Mouse (Mus musculus): ENCODE results near the gene Rarg. TPM values are rescaled to one million over a fixed set of nuclear protein-coding genes. Genes with fewer than 3 reads are reported as not detected.

The Rarg gene
- polyA plus RNA-seq, 1 experiment from 2014 or later, result 121 TPM

DNA sequence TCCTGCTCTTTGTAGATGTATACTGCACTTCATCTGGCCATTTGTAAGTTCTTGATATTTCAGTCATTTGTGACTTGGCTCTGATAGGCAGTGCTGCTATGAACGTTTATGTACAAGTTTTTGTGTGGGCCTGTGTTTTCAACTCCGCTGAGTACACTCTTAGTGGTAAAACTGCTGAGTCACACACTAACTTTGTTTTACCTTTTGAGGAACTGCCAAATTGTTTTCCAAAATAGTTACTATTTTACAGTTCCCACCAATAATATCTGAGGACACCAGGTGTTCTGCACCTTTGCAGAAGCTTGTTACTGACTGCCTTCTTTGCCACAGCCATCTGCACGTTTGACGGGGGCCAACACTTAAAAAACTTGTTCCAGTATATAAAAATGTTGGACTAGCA, 62.9 kb downstream of the Rarg start:
- Histone ChIP-seq H3K4me3 (no peak overlapping the region), H3K27me3 (no peaks in the 10 kb centered on the region), H3K9ac (no peak overlapping the region), H3K9me3 (no peaks in the 10 kb centered on the region), H3K4me1 (peaks cover 5% of the 10 kb centered on the region; the same call in 1 of the 2 replicates), H3K36me3 (no peaks in the 10 kb centered on the region), H3K4me2 (replicated peaks) (no peak overlapping the region), H3K27ac (no peak overlapping the region)
- 81% methylated on average over 4 of the region's 4 CpGs for WGBS
- no peak for ATAC-seq (ENCODE audit: insufficient number of reproducible peaks, insufficient read depth, low FRiP score, low TSS enrichment)

DNA sequence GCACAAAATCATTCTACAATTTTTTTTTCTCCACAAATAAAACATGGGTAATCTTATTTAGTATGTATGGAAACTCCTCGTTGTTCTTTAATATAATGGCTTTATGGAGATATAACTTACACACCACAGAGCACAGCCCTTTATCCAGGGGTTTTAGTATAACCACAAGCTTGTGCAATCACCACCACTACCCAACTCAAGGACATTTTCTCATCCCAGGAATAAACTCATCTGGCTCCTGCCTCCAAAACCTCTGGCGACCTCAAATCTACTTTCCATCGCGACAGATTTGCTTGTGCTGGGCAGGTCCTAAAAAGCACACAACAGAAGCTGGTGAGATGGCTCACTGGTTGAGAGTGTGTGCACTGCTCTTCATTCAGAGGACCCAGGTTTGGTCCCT, 63.7 kb downstream of the Rarg start:
- WGBS, result 86% methylated on average over 4 of the region's 4 CpGs
- no peak for ATAC-seq (ENCODE audit: insufficient number of reproducible peaks, insufficient read depth, low FRiP score, low TSS enrichment)
- H3K36me3 ChIP-seq, result no peaks in the 10 kb centered on the region
- H3K9ac ChIP-seq, result no peak overlapping the region
- no peak overlapping the region for H3K4me2 ChIP-seq (replicated peaks)
- no peaks in the 10 kb centered on the region for H3K27me3 ChIP-seq
- H3K4me3 ChIP-seq, result no peak overlapping the region
- no peak overlapping the region for H3K27ac ChIP-seq
- H3K4me1 ChIP-seq, result peaks cover 5% of the 10 kb centered on the region; the same call in 1 of the 2 replicates
- no peaks in the 10 kb centered on the region for H3K9me3 ChIP-seq

DNA sequence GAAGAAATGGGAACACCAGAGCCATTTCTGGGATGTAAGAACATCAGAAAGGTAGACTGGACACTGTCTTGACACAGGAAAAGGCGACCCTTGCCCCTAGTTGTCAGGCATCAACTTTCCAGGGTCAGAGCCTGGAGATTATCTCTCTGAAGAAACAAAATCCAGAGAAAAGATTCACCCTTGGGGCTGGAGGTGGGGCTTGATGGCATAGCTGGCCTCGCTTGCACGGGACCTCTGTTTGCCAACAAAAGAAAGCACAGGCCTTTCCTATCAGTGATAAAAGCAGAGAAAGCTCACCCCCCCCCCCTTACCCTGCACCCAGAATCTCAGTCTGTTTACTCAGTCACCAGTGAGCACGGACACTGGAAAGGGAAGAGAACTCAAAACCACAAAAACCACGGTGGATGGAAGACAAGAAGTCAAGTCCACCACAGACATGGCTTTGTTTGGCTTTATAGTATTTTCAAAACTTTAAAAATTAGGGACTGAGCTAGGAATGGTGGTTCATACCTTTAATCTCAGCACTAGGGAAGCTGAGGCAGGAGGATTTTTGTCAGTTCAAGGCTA, 64.4 kb downstream of the Rarg start:
- no peak for ATAC-seq (ENCODE audit: insufficient number of reproducible peaks, insufficient read depth, low FRiP score, low TSS enrichment)

DNA sequence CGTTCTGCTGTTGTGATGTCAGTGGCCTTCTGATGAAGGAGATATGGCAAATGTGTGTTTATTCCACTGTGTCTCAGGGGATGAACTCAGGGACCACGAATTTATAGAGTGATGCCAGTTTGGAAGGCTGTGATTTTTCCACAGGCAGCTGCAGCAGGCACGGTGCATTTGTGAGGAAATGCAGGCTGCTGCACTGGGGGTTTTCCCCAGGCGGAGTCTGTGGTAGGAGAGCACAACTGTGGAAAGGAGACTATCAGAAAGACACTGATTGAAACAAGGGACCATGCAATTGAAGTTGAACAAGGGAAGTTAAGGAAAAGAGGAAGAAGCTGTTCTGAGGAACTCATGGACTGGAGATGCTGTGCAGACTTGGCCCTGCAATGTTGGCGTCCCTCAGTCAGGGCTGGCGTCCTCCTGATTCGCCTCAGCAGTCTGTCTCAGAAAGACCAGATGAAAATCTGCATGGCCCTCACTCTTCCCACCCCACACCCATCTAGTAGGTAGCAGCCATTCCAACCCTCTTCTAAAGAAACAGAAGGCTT, 65.0 kb downstream of the Rarg start:
- Histone ChIP-seq H3K4me2 (replicated peaks) (no peak overlapping the region), H3K9me3 (no peaks in the 10 kb centered on the region), H3K27ac (peak overlapping the region; percentile 17; the same call in 1 of the 2 replicates), H3K9ac (no peak overlapping the region), H3K4me1 (peaks cover 5% of the 10 kb centered on the region; the same call in 1 of the 2 replicates), H3K4me3 (no peak overlapping the region), H3K36me3 (0 out of 2 replicates have a peak, but pooled peaks cover 8% of the 10 kb centered on the region), H3K27me3 (no peaks in the 10 kb centered on the region)
- no peak for ATAC-seq (ENCODE audit: insufficient number of reproducible peaks, insufficient read depth, low FRiP score, low TSS enrichment)
- 72% methylated on average over 7 of the region's 7 CpGs for WGBS

More for the DNA sequence above, 64.4 kb downstream of the Rarg start:
- peaks cover 5% of the 10 kb centered on the region; the same call in 1 of the 2 replicates for H3K4me1 ChIP-seq
- no peak overlapping the region for H3K4me2 ChIP-seq (replicated peaks)
- no peak overlapping the region for H3K4me3 ChIP-seq
- 44% methylated on average over 5 of the region's 5 CpGs for WGBS
- H3K27ac ChIP-seq, result peak overlapping the region; percentile 17; the same call in 1 of the 2 replicates
- 0 out of 2 replicates have a peak, but pooled peaks cover 7% of the 10 kb centered on the region for H3K36me3 ChIP-seq
- no peaks in the 10 kb centered on the region for H3K9me3 ChIP-seq
- no peaks in the 10 kb centered on the region for H3K27me3 ChIP-seq
- no peak overlapping the region for H3K9ac ChIP-seq

DNA sequence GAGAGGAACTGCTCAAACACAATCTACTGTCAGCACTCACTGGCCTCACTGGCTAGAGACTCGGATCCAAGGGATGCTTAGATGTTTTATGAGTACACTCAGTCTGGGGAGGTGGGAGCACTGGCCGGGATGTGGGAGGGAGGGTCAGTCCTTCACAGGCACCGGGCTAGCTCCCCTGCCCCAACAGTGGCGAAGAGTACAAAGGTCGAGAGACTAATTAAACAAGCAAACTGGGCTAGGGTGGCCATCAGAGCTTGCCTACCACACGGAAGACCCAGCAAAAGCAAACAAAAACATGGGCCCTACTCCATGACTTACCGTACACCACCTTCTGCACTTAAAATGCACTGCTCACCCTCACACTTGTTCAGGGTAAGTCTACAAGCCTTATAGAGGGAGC, 65.6 kb downstream of the Rarg start:
- no peak overlapping the region for H3K9ac ChIP-seq
- H3K27ac ChIP-seq, result no peak overlapping the region
- H3K4me3 ChIP-seq, result no peak overlapping the region
- 0 out of 2 replicates have a peak, but pooled peaks cover 11% of the 10 kb centered on the region for H3K36me3 ChIP-seq
- no peak for ATAC-seq (ENCODE audit: insufficient number of reproducible peaks, insufficient read depth, low FRiP score, low TSS enrichment)
- no peak overlapping the region for H3K4me2 ChIP-seq (replicated peaks)
- 61% methylated on average over 7 of the region's 7 CpGs for WGBS
- peaks cover 5% of the 10 kb centered on the region; the same call in 1 of the 2 replicates for H3K4me1 ChIP-seq
- H3K27me3 ChIP-seq, result no peaks in the 10 kb centered on the region
- no peaks in the 10 kb centered on the region for H3K9me3 ChIP-seq

DNA sequence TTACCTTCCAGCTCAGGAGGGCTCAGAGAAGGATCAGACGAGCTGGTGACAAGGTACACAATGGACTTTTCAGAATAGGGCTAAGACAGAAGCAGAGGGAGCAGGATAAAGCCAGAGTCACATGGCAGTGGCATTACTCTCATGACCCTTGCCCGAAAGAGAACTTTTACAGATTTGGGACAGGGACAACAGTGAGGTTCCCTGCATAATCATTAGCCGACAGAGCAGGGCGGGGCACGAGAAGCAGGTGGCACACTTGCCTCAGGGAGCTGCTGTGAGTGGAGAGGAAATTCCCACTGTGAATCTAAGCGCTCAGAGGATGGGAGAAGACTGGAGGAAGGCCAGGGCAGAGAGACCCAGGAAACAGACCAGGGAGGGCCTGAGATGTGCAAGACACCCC, 68.4 kb downstream of the Rarg start:
- no peaks in the 10 kb centered on the region for H3K27me3 ChIP-seq
- H3K4me3 ChIP-seq, result no peak overlapping the region
- H3K9me3 ChIP-seq, result no peaks in the 10 kb centered on the region
- no peak overlapping the region for H3K4me2 ChIP-seq (replicated peaks)
- H3K36me3 ChIP-seq, result peaks cover 33% of the 10 kb centered on the region
- H3K4me1 ChIP-seq, result peaks cover 5% of the 10 kb centered on the region; the same call in 1 of the 2 replicates
- H3K9ac ChIP-seq, result no peak overlapping the region
- WGBS, result 66% methylated on average over 6 of the region's 6 CpGs
- ATAC-seq (ENCODE audit: insufficient number of reproducible peaks, insufficient read depth, low FRiP score, low TSS enrichment), result no peak
- no peak overlapping the region for H3K27ac ChIP-seq

DNA sequence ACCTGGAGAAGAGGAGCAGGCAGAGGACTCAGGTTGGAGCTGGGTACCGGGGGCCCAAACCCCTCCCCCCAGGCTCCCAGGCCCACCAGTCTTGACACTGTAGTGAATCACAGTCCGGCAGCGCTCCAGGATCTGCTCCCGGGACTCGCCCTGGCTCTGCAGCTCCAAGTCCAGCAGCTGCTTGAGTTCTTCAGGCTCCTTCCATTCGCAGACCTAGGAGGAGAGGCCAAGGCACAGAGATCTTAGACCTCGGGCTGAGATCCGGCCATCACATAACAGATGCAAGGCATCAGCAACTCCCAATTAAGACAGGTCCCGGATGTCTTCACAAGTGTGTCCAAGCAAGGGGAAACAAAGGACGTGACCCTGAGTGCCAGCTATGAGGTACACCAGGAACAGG, 69.2 kb downstream of the Rarg start:
- Histone ChIP-seq H3K27me3 (no peaks in the 10 kb centered on the region), H3K4me1 (peaks cover 5% of the 10 kb centered on the region; the same call in 1 of the 2 replicates), H3K4me3 (no peak overlapping the region), H3K4me2 (replicated peaks) (no peak overlapping the region), H3K9ac (no peak overlapping the region), H3K36me3 (peaks cover 40% of the 10 kb centered on the region), H3K9me3 (no peaks in the 10 kb centered on the region), H3K27ac (no peak overlapping the region; the same call in 1 of the 2 replicates)
- WGBS, result 87% methylated on average over 10 of the region's 10 CpGs
- ATAC-seq (ENCODE audit: insufficient number of reproducible peaks, insufficient read depth, low FRiP score, low TSS enrichment), result no peak

DNA sequence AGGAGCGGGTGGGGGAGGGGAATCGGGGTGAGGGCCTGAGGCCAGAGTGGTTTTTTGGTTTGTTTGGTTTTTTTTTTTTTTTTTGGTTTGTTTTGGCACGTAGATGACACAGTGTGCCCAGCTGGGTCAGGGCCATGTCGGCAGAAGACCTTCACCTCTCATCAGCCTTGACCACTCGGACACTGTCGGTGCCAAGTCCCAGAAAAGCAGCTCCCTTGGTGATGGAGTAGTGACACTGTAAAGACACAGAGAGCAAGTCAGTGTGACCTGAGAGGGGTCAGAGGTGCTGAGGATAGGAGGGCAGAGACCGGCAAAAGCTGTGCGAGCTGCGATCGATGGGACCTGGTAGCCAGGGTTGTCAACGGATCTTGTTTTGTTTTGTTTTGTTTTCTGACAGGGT, 71.1 kb downstream of the Rarg start:
- Histone ChIP-seq H3K27ac (no peak overlapping the region), H3K4me1 (no peaks in the 10 kb centered on the region), H3K9ac (no peak overlapping the region), H3K4me2 (replicated peaks) (no peak overlapping the region), H3K36me3 (peaks cover 42% of the 10 kb centered on the region), H3K4me3 (no peak overlapping the region), H3K27me3 (no peaks in the 10 kb centered on the region), H3K9me3 (no peaks in the 10 kb centered on the region)
- ATAC-seq (ENCODE audit: insufficient number of reproducible peaks, insufficient read depth, low FRiP score, low TSS enrichment), result no peak
- 74% methylated on average over 11 of the region's 11 CpGs for WGBS

Other genes starting within 250 kb of the Rarg start
- gene Krt18, start 229.3 kb downstream of the Rarg start, polyA plus RNA-seq (2016; fragmentation: Nextera tagmentation; extraction: Ambion mirVana), result 47.5 and 50.6 TPM in 2 replicates
- 113 and 120 TPM in 2 replicates for gene Eif4b, start 183.7 kb downstream of the Rarg start, polyA plus RNA-seq (2016; fragmentation: Nextera tagmentation; extraction: Ambion mirVana)
- gene Tns2, start 157.1 kb downstream of the Rarg start, polyA plus RNA-seq (2016; fragmentation: Nextera tagmentation; extraction: Ambion mirVana), result 29.6 and 34.0 TPM in 2 replicates
- gene Spryd3, start 121.3 kb downstream of the Rarg start, polyA plus RNA-seq (2016; fragmentation: Nextera tagmentation; extraction: Ambion mirVana), result 15.6 and 15.7 TPM in 2 replicates
- 0.92 and 1.2 TPM in 2 replicates for gene Igfbp6, start 113.2 kb downstream of the Rarg start, polyA plus RNA-seq (2016; fragmentation: Nextera tagmentation; extraction: Ambion mirVana)
- gene Soat2, start 107.0 kb downstream of the Rarg start, polyA plus RNA-seq (2016; fragmentation: Nextera tagmentation; extraction: Ambion mirVana), result 0.13 and 0.17 TPM in 2 replicates
- 114 and 119 TPM in 2 replicates for gene Zfp740, start 54.3 kb downstream of the Rarg start, polyA plus RNA-seq (2016; fragmentation: Nextera tagmentation; extraction: Ambion mirVana)
- gene Csad, start 52.8 kb downstream of the Rarg start, polyA plus RNA-seq (2016; fragmentation: Nextera tagmentation; extraction: Ambion mirVana), result 82.8 and 91.1 TPM in 2 replicates
- gene Itgb7, start 25.6 kb downstream of the Rarg start, polyA plus RNA-seq (2016; fragmentation: Nextera tagmentation; extraction: Ambion mirVana), result 1.9 and 2.6 TPM in 2 replicates
- gene Gm9918, start 13.0 kb upstream of the Rarg start, polyA plus RNA-seq (2016; fragmentation: Nextera tagmentation; extraction: Ambion mirVana), result 0.99 and 1.1 TPM in 2 replicates
- 57.9 and 60.1 TPM in 2 replicates for gene Mfsd5, start 21.9 kb upstream of the Rarg start, polyA plus RNA-seq (2016; fragmentation: Nextera tagmentation; extraction: Ambion mirVana)
- 36.1 and 37.1 TPM in 2 replicates for gene Espl1, start 38.7 kb upstream of the Rarg start, polyA plus RNA-seq (2016; fragmentation: Nextera tagmentation; extraction: Ambion mirVana)
- gene Pfdn5, start 68.6 kb upstream of the Rarg start, polyA plus RNA-seq (2016; fragmentation: Nextera tagmentation; extraction: Ambion mirVana), result 433 and 448 TPM in 2 replicates
- gene Myg1, start 74.2 kb upstream of the Rarg start, polyA plus RNA-seq (2016; fragmentation: Nextera tagmentation; extraction: Ambion mirVana), result 113 and 114 TPM in 2 replicates
- 78.4 and 89.3 TPM in 2 replicates for gene Aaas, start 93.3 kb upstream of the Rarg start, polyA plus RNA-seq (2016; fragmentation: Nextera tagmentation; extraction: Ambion mirVana)
- gene Sp7, start 109.7 kb upstream of the Rarg start, polyA plus RNA-seq (2016; fragmentation: Nextera tagmentation; extraction: Ambion mirVana), result 8.5 and 9.4 TPM in 2 replicates
- gene Sp1, start 148.6 kb upstream of the Rarg start, polyA plus RNA-seq (2016; fragmentation: Nextera tagmentation; extraction: Ambion mirVana), result 12.0 TPM in 2 replicates
- 0.13 and 0.60 TPM in 2 replicates for gene Amhr2, start 187.8 kb upstream of the Rarg start, polyA plus RNA-seq (2016; fragmentation: Nextera tagmentation; extraction: Ambion mirVana)
- gene Prr13, start 201.5 kb upstream of the Rarg start, polyA plus RNA-seq (2016; fragmentation: Nextera tagmentation; extraction: Ambion mirVana), result 59.0 and 59.8 TPM in 2 replicates
- gene Pcbp2, start 213.0 kb upstream of the Rarg start, polyA plus RNA-seq (2016; fragmentation: Nextera tagmentation; extraction: Ambion mirVana), result 228 and 230 TPM in 2 replicates
- not detected in 2 replicates for gene Gm10337, start 246.2 kb upstream of the Rarg start, polyA plus RNA-seq (2016; fragmentation: Nextera tagmentation; extraction: Ambion mirVana)